Mouse (Mus musculus) liver, embryonic 12.5 days (tissue): ENCODE measurements around the gene Ly6g5c. TPM values are rescaled to one million over a fixed set of nuclear protein-coding genes. Genes with fewer than 3 reads are reported as not detected.

ENCODE experiments used
- ATAC-seq: fragments of 200-750 bp; cut with Nextera tagmentation; 2 replicates; pipeline ENCODE4 v1.8.0; 2017; ENCODE audit warnings: moderate number of reproducible peaks, mild to moderate bottlenecking, moderate library complexity
- H3K27ac ChIP-seq: fragments of 300-500 bp; sonication (generic); 2 replicates; pipeline ENCODE4 v1.5.1; 2016; ENCODE audit warnings: mild to moderate bottlenecking
- H3K27me3 ChIP-seq: fragments of 300-500 bp; sonication (generic); replicated peaks from 2 replicates; pipeline ENCODE4 v1.6.1; 2016; ENCODE audit warnings: mild to moderate bottlenecking, moderate library complexity
- H3K36me3 ChIP-seq: fragments of 300-500 bp; sonication (generic); 2 replicates; pipeline ENCODE4 v1.6.1; 2016; ENCODE audit warnings: mild to moderate bottlenecking, moderate library complexity
- H3K4me1 ChIP-seq: fragments of 300-500 bp; sonication (generic); 2 replicates; pipeline ENCODE4 v1.6.1; 2016
- H3K4me2 ChIP-seq: fragments of 300-500 bp; sonication (generic); 2 replicates; pipeline ENCODE4 v1.6.1; 2016; ENCODE audit warnings: mild to moderate bottlenecking, moderate library complexity
- H3K4me3 ChIP-seq: fragments of 300-500 bp; sonication (generic); 2 replicates; pipeline ENCODE4 v1.5.1; 2016; ENCODE audit warnings: mild to moderate bottlenecking, moderate library complexity
- H3K9ac ChIP-seq: fragments of 300-500 bp; sonication (generic); 2 replicates; pipeline ENCODE4 v1.6.1; 2016; ENCODE audit warnings: mild to moderate bottlenecking, moderate library complexity
- H3K9me3 ChIP-seq: fragments of 300-500 bp; sonication (generic); replicated peaks from 2 replicates; pipeline ENCODE4 v1.6.1; 2016; ENCODE audit warnings: mild to moderate bottlenecking, moderate library complexity
- WGBS: fragments of 180-500 bp; shearing (Covaris S2); methylation state at CpG from one replicate; pipeline ENCODE4 v1.1.7; 2016; ENCODE audit not compliant: insufficient replicate concordance; 5-methylcytosine and 5-hydroxymethylcytosine counted together
- polyA plus RNA-seq: library from polyadenylated mRNA; unstranded; fragments of >200 nt; fragmentation: Nextera tagmentation; extraction: Ambion mirVana; gene quantifications from 2 replicates; pipeline ENCODE4 v1.2.1, GENCODE M21; 2016

The Ly6g5c gene
- polyA plus RNA-seq, 1 experiment from 2014 or later, result not detected

GRCm38 (mm10) chr17:35068213-35068914 is 39.7 kb upstream of the Ly6g5c start:
- Histone ChIP-seq H3K36me3 (no peaks in the 10 kb centered on the region), H3K27me3 (peaks cover 67% of the 10 kb centered on the region), H3K4me3 (no peak overlapping the region), H3K4me2 (no peak overlapping the region), H3K27ac (no peak overlapping the region), H3K9ac (no peak overlapping the region), H3K9me3 (no peaks in the 10 kb centered on the region), H3K4me1 (peaks cover 28% of the 10 kb centered on the region)
- 67% methylated on average over 17 of the region's 17 CpGs for WGBS
- ATAC-seq, result no peak

GRCm38 (mm10) chr17:35070556-35071229 is 37.4 kb upstream of the Ly6g5c start:
- H3K4me2 ChIP-seq, result no peak overlapping the region
- H3K36me3 ChIP-seq, result no peaks in the 10 kb centered on the region
- no peak for ATAC-seq
- H3K9ac ChIP-seq, result no peak overlapping the region; the same call in 1 of the 2 replicates
- H3K27me3 ChIP-seq, result peaks cover 58% of the 10 kb centered on the region
- 45% methylated on average over 6 of the region's 6 CpGs for WGBS
- no peak overlapping the region for H3K27ac ChIP-seq
- H3K4me3 ChIP-seq, result no peak overlapping the region
- H3K4me1 ChIP-seq, result peaks cover 14% of the 10 kb centered on the region
- no peaks in the 10 kb centered on the region for H3K9me3 ChIP-seq

DNA sequence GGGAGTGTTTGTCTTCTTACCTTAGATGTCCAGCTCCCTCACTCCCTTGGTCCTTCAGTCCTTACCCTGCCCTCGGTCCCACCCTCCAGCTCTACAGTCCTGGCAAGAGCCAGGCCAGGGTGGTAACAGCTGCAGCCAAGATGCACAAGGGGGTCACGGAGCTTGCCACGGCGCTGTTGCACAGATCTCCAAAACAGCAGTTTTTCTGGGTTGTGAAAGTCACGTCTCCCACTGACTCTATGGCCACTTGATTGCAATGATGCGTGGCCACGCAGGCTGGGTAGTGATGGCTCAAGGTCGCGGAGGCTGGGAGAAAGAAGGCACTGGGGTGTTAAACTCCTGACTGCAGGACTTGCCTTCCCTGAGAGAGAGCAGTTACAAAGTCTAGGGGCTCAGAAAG is 36.6 kb upstream of the Ly6g5c start:
- no peak overlapping the region for H3K4me2 ChIP-seq
- no peak overlapping the region for H3K9ac ChIP-seq
- peaks cover 54% of the 10 kb centered on the region for H3K27me3 ChIP-seq
- no peaks in the 10 kb centered on the region for H3K36me3 ChIP-seq
- no peak for ATAC-seq
- peaks cover 13% of the 10 kb centered on the region for H3K4me1 ChIP-seq
- no peak overlapping the region for H3K4me3 ChIP-seq
- H3K9me3 ChIP-seq, result no peaks in the 10 kb centered on the region
- WGBS, result 73% methylated on average over 9 of the region's 9 CpGs
- no peak overlapping the region for H3K27ac ChIP-seq

GRCm38 (mm10) chr17:35074097-35074496 is 34.0 kb upstream of the Ly6g5c start:
- H3K36me3 ChIP-seq, result no peaks in the 10 kb centered on the region
- ATAC-seq, result no peak
- peaks cover 36% of the 10 kb centered on the region for H3K4me1 ChIP-seq
- WGBS, result 24% methylated on average over 17 of the region's 17 CpGs
- no peak overlapping the region for H3K27ac ChIP-seq
- no peak overlapping the region for H3K4me3 ChIP-seq
- H3K9ac ChIP-seq, result no peak overlapping the region
- H3K4me2 ChIP-seq, result no peak overlapping the region
- peaks cover 46% of the 10 kb centered on the region for H3K27me3 ChIP-seq
- H3K9me3 ChIP-seq, result no peaks in the 10 kb centered on the region

DNA sequence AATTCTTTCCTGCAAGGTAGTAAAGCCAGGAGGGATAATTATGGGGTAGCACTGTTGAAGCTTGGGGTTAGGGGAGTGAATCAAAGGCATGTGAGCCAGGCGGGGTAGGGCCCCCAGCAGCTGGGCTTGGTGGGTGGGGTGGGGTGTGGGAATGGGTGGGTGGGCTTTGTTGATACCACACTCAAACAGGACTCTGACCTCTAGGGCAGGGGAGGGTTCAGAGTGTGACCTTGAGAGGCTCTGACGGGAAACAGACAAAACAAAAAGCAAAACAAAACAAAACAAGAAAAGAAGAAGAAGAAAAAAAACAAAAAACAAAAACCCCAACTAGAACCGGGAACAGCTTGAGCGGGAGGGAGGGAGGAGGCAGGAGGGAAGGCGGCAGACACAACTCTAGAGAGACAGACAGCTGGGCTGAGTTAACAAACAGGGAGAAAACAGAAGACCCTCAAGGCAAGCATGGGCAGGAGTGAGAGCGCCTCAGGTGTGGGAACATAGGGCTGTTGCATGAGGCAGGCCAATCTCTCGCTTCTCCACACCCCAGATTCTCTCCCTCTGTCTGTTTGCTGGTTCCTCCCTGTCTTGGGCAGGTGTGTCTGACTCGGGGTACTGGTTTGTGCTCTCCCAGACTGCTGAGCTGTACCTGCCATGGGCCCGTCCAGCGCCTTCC is 31.4 kb upstream of the Ly6g5c start, which contains the start of gene Ly6g6e:
Gene Ly6g6e, plus strand, starts transcription at position 396 of the 670 bp plus-strand sequence.
- Histone ChIP-seq H3K4me1 (peaks cover 57% of the 10 kb centered on the region), H3K9ac (no peak within 1 kb of the TSS), H3K4me3 (no peak within 1 kb of the TSS), H3K9me3 (no peaks in the 10 kb centered on the region), H3K36me3 (no peaks in the 10 kb centered on the region), H3K27ac (0 out of 2 replicates have a peak within 1 kb of the TSS, but pooled peaks have one; percentile 2), H3K4me2 (peak within 1 kb of the TSS; percentile 30), H3K27me3 (peaks cover 40% of the 10 kb centered on the region)
- no peak for ATAC-seq
- 38% methylated on average over 10 of the region's 10 CpGs for WGBS

GRCm38 (mm10) chr17:35077285-35077684 is 30.8 kb upstream of the Ly6g5c start:
- Histone ChIP-seq H3K27me3 (peaks cover 40% of the 10 kb centered on the region), H3K9ac (no peak overlapping the region), H3K36me3 (no peaks in the 10 kb centered on the region), H3K9me3 (no peaks in the 10 kb centered on the region), H3K27ac (0 out of 2 replicates have a peak overlapping the region, but pooled peaks have one; percentile 2), H3K4me3 (no peak overlapping the region), H3K4me2 (peak overlapping the region; percentile 30; the same call in 1 of the 2 replicates), H3K4me1 (peaks cover 60% of the 10 kb centered on the region)
- 38% methylated on average over 2 of the region's 2 CpGs for WGBS
- no peak for ATAC-seq

- WGBS, result 19% methylated on average over 14 of the region's 14 CpGs
- peaks cover 40% of the 10 kb centered on the region for H3K27me3 ChIP-seq
- ATAC-seq, result no peak
- H3K27ac ChIP-seq, result peak within 1 kb of the TSS; percentile 83; the same call in 1 of the 2 replicates
- H3K4me3 ChIP-seq, result no peak within 1 kb of the TSS
- H3K36me3 ChIP-seq, result no peaks in the 10 kb centered on the region
- H3K9ac ChIP-seq, result no peak within 1 kb of the TSS; the same call in 1 of the 2 replicates
- no peaks in the 10 kb centered on the region for H3K9me3 ChIP-seq
- peak within 1 kb of the TSS; percentile 30 for H3K4me2 ChIP-seq
- peaks cover 60% of the 10 kb centered on the region for H3K4me1 ChIP-seq
Observed at GRCm38 (mm10) chr17:35077786-35078233, 30.3 kb upstream of the Ly6g5c start, which contains the start of gene Ly6g6d. Gene Ly6g6d, minus strand, starts transcription at chr17:35078065.

- Histone ChIP-seq H3K27me3 (peaks cover 31% of the 10 kb centered on the region), H3K9ac (peak overlapping the region; percentile 62), H3K9me3 (no peaks in the 10 kb centered on the region), H3K27ac (peak overlapping the region; percentile 83), H3K4me3 (peak overlapping the region; percentile 29), H3K36me3 (no peaks in the 10 kb centered on the region), H3K4me2 (peak overlapping the region; percentile 70), H3K4me1 (peaks cover 57% of the 10 kb centered on the region)
- peak; percentile 97 for ATAC-seq
- 6% methylated on average over 9 of the region's 9 CpGs for WGBS
Observed at GRCm38 (mm10) chr17:35079778-35080177, 28.3 kb upstream of the Ly6g5c start.

DNA sequence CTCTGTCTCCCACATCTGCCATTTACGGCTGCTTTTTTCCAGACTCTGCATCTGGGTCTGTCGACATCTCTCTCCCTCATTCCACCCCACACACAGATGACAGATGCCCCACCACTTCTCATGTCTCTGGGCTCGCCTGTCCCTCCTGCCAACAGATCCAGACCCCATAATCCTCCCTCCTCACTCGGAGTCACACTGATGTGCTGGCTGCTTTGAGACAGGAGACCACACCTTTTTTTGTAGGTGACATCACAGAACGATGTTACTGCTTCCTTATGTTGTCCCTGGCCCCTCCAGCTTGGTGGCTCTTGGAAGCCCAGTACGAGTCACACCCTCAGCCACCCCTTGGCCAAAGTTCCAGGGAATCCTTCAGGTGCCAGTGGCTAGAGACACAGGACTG is 27.8 kb upstream of the Ly6g5c start:
- WGBS, result 20% methylated on average over 6 of the region's 6 CpGs
- H3K27me3 ChIP-seq, result peaks cover 27% of the 10 kb centered on the region
- H3K9me3 ChIP-seq, result no peaks in the 10 kb centered on the region
- H3K36me3 ChIP-seq, result no peaks in the 10 kb centered on the region
- ATAC-seq, result peak; percentile 50
- H3K27ac ChIP-seq, result peak overlapping the region; percentile 83
- H3K9ac ChIP-seq, result peak overlapping the region; percentile 62
- H3K4me3 ChIP-seq, result peak overlapping the region; percentile 29
- peaks cover 62% of the 10 kb centered on the region for H3K4me1 ChIP-seq
- peak overlapping the region; percentile 70 for H3K4me2 ChIP-seq

DNA sequence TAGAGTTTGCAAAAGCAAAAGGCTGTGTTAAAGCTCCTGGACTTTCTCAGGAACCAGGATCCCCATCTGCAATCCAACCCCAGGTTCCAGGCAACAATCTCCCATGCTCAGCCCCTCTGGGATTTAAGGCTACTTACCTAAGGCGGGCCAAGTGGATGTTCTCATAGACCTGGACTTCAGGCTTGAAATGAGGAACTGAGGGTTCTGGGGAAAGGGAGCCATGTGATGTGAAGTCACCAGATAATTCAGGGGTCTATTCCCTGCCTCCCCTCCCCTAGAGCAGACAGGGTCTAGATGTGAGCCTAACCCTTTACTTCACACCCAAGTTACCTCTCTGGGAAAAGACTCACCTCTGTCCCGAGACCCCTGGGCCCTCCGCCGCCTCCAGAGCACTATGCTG is 27.4 kb upstream of the Ly6g5c start:
- H3K4me2 ChIP-seq, result peak overlapping the region; percentile 70
- H3K36me3 ChIP-seq, result no peaks in the 10 kb centered on the region
- peaks cover 27% of the 10 kb centered on the region for H3K27me3 ChIP-seq
- H3K27ac ChIP-seq, result peak overlapping the region; percentile 83
- H3K9me3 ChIP-seq, result no peaks in the 10 kb centered on the region
- ATAC-seq, result no peak
- H3K4me1 ChIP-seq, result peaks cover 66% of the 10 kb centered on the region
- 87% methylated on average over 4 of the region's 4 CpGs for WGBS
- peak overlapping the region; percentile 62 for H3K9ac ChIP-seq
- H3K4me3 ChIP-seq, result no peak overlapping the region

- no peak for ATAC-seq
- H3K36me3 ChIP-seq, result no peaks in the 10 kb centered on the region
- peaks cover 9% of the 10 kb centered on the region for H3K27me3 ChIP-seq
- H3K4me1 ChIP-seq, result peaks cover 46% of the 10 kb centered on the region
- H3K4me3 ChIP-seq, result no peak overlapping the region
- peak overlapping the region; percentile 12; the same call in 1 of the 2 replicates for H3K27ac ChIP-seq
- 78% methylated on average over 16 of the region's 16 CpGs for WGBS
- no peak overlapping the region for H3K4me2 ChIP-seq
- H3K9me3 ChIP-seq, result no peaks in the 10 kb centered on the region
- no peak overlapping the region for H3K9ac ChIP-seq
Observed at GRCm38 (mm10) chr17:35082841-35083576, 25.1 kb upstream of the Ly6g5c start.
